Mouse (Mus musculus) lung, postnatal 25 days (tissue): ENCODE data around the gene Hsf2bp.

Experiments used
- DNase-seq: peaks from one replicate; pipeline ENCODE4 v3.0.0; 2022; ENCODE audit warnings: low spot score

Hsf2bp gene

DNA sequence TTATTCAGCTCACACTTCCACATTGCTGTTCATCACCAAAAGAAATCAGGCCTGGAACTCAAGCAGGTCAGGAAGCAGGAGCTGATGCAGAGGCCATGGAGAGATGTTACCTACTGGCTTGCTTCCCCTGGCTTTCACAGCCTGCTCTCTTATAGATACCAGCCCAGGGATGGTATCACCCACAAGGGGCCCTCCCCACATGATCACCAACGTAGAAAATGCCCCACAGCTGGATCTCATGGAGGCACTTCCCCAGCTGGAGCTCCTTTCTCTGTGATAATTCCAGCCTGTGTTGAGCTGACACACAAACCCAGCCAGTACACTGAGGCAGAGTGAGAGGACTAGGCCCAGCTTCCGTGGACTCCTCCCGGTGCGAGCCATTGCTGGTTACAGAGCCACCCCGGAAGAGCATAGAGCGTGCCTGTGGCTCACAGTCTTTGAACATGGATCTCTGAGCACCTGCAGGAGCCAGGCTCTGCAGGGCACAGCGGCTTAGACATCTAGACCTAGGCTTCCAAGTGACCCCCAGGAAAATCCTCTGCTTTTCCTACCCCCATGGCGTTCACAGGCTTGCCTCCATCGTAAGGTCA is 130.9 kb downstream of the Hsf2bp start:
- DNase-seq = no peak

DNA sequence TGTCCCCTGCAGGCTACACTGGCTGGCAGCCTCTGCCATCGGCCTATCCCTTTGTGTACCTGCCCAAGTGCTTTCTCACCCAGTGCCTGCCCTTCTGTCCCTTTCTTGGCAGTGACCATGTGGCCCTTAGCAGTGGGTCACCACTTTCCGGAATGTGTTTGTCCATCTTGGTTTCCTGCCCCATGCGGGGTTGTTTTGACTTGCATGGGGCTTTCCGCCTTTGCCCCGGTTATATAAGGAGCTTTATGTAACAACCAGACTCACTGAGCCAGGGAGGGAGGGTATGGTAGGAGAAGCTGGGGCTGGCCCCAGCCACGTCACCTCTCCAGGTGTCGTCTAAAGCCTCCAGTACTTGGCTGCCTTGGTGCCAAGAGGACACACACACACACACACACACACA is 132.1 kb downstream of the Hsf2bp start:
- peak; percentile 89 for DNase-seq

DNA sequence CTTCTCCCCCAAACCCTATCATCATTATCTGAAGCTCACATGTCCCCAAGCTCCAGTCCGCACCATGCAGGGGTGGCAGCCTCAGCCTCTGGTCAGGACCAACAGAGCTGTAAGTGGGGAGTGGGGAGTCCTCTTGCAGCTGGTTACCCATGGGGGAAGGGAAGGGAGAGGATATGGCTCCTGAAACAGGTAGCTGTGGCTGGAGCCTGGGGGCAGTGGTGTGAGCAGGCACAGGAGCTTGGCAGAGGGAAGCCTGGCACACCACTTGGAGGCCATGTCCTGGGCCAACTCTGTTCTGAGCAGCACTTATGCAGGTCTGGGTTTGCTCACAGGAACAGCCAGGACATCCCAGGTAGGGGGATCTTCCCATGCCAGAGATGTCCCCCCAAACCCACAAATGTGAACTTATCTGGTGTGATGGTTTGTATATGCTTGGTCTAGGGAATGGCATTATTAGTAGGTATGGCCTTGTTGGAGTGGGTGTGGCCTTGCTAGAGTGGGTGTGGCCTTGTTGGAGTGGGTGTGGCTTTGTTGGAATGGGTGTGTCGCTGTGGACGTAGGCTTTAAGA is 133.4 kb downstream of the Hsf2bp start:
- DNase-seq = no peak

DNA sequence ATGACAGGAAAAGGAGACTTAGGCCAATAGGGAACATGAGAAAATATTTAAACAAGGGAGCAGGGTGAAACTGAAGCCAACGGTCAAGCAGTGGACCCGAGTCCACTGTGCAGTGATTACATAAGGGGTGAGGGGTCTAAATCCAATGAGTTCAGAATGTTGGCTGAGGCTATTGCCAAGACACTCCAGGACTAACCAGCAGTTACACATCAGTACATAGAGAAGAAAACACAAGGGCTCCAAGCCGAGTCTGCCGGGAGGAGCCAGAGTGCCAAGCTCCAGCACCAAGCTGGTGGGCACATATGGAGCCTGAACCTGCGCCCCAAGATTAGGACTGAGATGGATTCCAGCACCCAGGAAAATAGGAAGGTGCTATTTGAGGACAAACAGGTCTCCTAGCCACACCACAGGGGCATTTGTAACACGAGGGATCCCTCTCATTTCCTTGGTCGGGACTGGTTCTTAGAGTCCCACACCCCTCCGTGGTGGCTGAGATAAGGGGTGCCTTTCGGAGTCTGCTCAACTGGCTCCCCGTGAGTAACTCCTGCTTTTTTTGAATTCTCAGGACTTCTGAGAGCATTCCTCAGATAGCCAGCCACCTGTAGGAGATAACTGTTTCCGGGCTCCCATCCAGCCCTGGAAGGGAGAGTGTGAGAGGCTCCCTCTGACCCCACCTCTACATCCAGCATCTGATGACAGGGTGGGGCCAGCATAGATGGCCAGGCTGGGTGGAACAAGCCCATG is 134.5 kb downstream of the Hsf2bp start:
- DNase-seq = peak; percentile 86

DNA sequence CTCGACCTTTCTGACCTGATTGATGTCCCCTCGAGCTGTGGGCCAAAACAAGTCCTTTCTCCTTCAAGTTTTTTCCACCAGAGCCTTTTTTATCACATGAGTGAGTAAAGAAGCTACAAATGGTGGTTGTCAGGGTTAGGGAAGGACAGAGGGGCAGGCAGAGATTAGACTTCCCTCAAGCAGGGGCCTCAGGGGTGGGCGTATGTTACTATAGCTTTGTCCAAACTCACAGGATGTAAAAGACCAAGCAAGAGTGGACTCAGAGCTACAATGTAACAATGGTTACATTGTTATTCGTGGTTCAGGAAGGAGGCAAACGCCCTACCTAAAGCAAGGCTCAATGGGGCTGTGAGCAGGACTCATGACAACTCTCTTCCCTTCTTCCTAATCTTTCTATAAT is 137.2 kb downstream of the Hsf2bp start:
- no peak for DNase-seq

DNA sequence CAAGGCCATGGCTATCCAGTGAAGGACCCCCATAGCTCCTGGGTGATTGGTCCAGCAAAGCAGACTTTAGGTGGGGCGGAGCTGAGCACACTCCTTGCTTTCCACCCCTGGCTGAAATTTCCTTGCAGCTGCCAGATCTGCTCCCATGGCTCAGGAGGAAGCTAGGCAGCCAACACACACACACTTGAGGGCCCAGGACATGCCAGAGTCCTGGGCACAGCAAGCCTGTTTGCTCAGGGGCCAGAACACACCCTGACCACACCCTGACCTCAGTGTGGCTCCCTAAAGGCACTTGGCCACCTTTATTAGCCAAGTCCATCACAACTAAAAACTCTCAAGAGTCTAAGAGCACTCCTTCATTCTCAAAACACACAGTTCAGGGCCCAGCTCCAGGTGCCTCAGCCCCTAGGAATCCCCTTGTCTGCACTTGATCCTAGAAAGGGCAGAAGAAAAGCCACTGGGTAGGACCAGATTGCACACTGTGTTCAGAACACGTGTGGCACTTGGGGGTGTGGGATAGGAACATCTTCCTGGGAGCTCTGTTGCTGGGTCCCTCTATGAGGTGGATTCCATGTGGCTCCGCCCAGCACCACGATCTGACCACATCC is 138.9 kb downstream of the Hsf2bp start:
- peak; percentile 91 for DNase-seq

- DNase-seq = peak; percentile 61
These were observed 139.4 kb downstream of the Hsf2bp start for GRCm38 (mm10) chr17:31896751-31897150.

- DNase-seq = no peak
These were observed 139.8 kb downstream of the Hsf2bp start for GRCm38 (mm10) chr17:31896311-31896710.
